Mouse (Mus musculus) CD4-positive naive resting alpha-beta T cell, adult 57 days (primary cell): Measurements from ENCODE around the gene Gm11037. TPM values are rescaled to one million over a fixed set of nuclear protein-coding genes. Genes with fewer than 3 reads are reported as not detected.

ENCODE experiments used
- total RNA-seq: library from RNA; stranded (reverse); gene quantifications from one replicate; pipeline ENCODE4 v1.2.4, GENCODE M21; 2023

The Gm11037 gene
- total RNA-seq = not detected

GRCm38 (mm10) chr2:131132930-131133547, at the start of gene Gm11037:
TSS of gene Gm11037 (plus strand) at chr2:131133497.

GRCm38 (mm10) chr2:131086667-131087390, 46.5 kb upstream of the Gm11037 start, which contains the start of gene Siglec1:
TSS of gene Siglec1 (minus strand) at chr2:131086765.

GRCm38 (mm10) chr2:131127161-131127730, 6.1 kb upstream of the Gm11037 start, which contains the start of gene Hspa12b:
TSS of gene Hspa12b (plus strand) at chr2:131127280.

GRCm38 (mm10) chr2:131159938-131160581, 26.8 kb downstream of the Gm11037 start, which contains the start of gene 1700037H04Rik:
TSS of gene 1700037H04Rik (minus strand) at chr2:131160081.

GRCm38 (mm10) chr2:131179990-131180587, 46.8 kb downstream of the Gm11037 start, which contains the start of gene Cenpb:
TSS of gene Cenpb (minus strand) at chr2:131180067.

Other genes starting within 250 kb of the Gm11037 start
- 27.2 TPM for gene 4930402H24Rik, start 227.1 kb upstream of the Gm11037 start, total RNA-seq
- 30.3 TPM for gene Atrn, start 227.0 kb upstream of the Gm11037 start, total RNA-seq
- gene Gfra4, start 90.4 kb upstream of the Gm11037 start, total RNA-seq = not detected
- not detected for gene Adam33, start 69.7 kb upstream of the Gm11037 start, total RNA-seq
- 0.38 TPM for gene Siglec1, start 46.7 kb upstream of the Gm11037 start, total RNA-seq
- gene Hspa12b, start 6.2 kb upstream of the Gm11037 start, total RNA-seq = not detected
- gene 1700037H04Rik, start 26.6 kb downstream of the Gm11037 start, total RNA-seq = 20.0 TPM
- gene Cenpb, start 46.6 kb downstream of the Gm11037 start, total RNA-seq = 17.9 TPM
- 44.2 TPM for gene Cdc25b, start 53.5 kb downstream of the Gm11037 start, total RNA-seq
- 1.4 TPM for gene Spef1, start 53.8 kb downstream of the Gm11037 start, total RNA-seq
- gene Ap5s1, start 73.6 kb downstream of the Gm11037 start, total RNA-seq = 7.6 TPM
- 15.9 TPM for gene Mavs, start 100.6 kb downstream of the Gm11037 start, total RNA-seq
- gene Pank2, start 129.0 kb downstream of the Gm11037 start, total RNA-seq = 60.4 TPM
- gene Rnf24, start 219.4 kb downstream of the Gm11037 start, total RNA-seq = 2.4 TPM